Mouse (Mus musculus): ENCODE results near the gene Sft2d1.

Gene Sft2d1

DNA sequence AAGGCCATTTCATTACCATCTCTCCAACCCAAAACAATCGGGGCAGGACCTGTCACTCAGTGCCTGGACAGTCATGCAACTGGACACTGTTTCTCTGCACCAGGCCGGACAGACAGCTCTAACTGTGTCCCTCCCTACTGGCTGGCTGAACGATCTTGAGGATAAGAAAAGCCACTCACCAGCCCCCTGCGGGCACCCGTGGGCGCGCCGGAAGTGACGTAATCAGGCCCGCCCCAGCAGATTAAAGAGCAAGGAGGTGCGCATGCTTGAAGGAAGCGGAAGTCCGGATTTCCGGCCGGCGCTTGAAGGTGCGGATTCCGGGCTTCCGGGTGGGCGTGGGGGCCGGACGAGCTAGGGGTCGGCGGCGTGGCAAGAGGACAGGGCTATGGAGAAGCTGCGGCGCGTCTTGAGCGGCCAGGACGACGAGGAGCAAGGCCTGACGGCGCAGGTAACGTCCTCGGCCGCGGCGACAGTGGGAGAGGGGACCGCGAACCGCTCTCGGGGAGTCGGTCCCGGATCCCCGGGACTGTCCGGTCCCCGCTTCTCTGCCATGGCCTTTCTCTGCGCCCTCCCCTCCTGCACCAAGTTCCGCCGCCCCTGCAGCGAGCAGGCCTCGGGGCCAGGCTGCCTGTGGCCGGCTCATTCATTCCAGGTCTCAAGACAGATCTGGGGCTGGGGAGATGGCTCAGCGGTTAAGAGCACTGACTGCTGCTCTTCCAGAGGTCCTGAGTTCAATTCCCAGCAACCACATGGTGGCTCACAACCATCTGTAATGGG is at the start of gene Sft2d1:
Gene Sft2d1, plus strand, starts transcription at position 265 of the 777 bp plus-strand sequence.
- peak; percentile 96 for DNase-seq

DNA sequence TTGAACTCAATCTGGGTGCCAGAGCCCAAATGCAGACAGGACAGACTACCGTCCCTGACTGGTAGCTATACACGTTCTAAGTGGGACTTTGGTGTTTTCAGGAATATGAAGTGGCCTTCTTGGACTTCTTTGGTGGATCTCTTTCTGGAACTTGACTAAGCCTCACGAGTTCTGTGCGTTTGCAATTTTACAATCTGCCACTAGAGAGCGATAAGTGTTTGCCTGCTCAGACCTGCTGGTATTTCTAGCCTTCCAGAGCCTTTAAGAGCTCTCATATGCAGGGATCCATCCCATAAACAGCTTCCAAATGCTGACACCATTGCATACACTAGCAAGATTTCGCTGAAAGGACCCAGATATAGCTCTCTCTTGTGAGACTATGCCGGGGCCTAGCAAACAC is 46.3 kb upstream of the Sft2d1 start:
- peak; percentile 45 for DNase-seq

DNA sequence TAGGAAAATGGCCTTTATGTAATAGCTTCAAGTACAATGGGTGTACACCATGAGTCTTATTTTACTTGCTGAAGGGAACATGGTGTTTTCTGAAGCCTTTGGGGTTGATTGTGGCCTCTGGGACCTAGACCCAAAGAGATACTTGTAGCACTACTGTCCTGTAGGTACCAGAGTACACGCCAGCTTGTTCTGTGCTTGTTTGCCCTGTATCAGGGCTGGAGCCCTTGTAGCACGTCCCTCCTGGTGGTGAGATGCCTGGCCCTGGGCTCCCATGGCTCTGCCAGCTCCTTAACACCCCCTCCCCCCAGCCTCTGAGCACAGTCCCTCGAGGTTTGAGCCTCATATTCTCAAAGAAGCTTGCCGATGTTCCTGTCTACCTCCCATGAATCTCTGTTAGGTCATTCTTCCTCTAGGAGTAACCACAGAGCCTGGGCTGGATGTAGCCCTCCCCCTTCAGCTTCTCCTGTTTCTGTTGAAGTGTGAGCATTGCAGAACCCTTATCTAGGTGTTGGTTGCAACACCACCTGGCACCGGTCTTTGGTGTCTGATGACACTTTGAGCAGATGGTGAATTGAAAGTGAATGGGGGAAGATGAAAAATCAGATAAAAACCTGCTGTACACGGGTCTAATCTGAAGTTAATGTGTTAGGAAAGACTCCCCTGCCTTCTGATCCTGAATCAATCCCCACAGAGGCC is 38.7 kb upstream of the Sft2d1 start:
- no peak for DNase-seq

DNA sequence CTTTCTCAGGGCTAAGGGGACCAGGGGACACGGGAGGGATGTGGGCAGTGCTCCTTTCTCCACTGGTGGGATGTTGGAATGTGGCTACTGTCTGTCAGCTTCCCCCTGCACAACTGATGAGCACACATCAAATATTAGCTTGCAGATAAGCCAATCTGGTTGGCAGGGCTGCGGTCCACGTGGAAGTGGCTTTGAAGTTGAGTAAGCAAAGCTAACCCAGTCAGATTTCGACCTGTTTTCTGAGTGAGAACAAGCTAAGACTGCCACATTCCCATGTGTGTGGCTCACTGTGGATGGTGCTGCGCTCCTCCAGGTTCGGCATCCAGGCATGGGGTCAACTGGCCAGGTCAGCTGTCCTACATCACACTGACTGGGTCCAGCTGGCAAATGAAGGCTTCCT is 38.0 kb upstream of the Sft2d1 start:
- no peak for DNase-seq

DNA sequence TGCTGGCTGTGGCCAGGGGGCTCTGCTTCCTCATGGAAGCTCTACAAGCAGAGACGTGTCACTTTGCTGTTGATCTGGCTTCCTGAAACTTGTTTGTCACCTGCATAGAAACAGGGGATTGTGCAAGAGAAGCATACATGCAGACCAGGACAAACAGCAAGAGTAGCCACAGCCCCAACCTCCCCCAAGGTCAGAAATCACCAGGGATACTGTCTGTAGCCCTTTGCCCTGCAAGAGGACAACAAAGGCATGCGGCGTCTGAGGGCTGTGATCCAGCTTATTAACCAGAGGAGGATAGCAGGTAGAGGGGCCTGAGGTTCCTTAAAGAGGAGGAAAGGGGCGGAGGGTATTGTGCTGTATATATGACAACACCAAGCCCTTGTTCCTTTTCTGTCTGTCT is 34.8 kb upstream of the Sft2d1 start:
- DNase-seq: no peak

DNA sequence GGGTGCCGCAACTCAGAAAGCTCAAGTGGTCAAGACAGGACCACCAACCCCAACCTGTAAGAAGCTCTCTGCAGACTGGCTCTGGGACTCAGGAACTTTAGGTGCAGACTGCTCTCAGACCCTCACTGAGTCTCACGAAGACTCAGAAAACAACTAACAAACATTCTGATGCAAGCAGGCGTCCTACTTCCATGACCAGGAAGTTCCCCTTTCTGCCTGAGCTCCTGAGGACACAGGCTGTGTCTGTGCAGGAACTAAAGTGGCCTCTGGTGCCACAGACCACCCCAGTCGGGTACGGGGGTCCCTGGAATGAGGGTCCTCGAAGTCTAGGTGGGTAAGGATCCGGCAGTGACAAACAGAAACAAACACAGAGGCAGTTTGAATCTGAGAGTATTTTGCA is 34.2 kb upstream of the Sft2d1 start:
- no peak for DNase-seq

DNA sequence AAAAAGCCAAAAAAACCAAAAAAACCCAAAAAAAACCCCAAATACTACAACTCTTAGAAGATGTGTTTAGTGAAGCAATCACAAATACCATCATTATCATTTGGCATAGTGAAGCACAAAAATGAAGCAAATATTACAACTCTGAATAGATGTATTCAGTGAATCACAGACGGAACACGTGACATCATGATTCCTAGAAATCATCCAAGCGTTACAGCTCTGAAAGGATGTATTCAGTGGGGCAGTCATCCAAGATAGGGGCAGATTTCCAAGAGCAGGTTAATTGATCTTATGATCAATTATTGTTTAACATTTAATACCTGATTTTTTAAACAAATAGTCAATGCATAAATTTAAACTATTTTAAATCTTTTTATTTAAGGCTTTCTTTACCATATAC is 33.6 kb upstream of the Sft2d1 start:
- DNase-seq: no peak

DNA sequence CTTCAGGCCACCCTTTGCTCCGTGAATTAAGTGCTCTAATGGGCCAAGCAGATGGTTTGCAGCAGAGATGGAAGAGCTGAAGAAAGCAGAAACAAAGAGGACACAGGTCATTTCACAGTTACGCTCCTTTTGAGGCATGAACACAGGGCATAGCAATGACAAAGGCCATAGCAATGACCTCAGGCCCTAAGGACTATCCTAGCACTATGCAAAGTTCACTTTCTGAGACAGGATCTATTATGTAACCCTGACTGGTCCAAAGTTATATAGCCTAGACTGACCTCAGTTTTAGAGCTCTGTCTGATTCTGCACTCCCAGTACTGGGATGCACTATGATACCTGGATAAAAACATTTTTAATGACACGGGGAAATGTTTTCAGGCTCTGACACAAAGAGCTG is 32.5 kb upstream of the Sft2d1 start:
- no peak for DNase-seq

DNA sequence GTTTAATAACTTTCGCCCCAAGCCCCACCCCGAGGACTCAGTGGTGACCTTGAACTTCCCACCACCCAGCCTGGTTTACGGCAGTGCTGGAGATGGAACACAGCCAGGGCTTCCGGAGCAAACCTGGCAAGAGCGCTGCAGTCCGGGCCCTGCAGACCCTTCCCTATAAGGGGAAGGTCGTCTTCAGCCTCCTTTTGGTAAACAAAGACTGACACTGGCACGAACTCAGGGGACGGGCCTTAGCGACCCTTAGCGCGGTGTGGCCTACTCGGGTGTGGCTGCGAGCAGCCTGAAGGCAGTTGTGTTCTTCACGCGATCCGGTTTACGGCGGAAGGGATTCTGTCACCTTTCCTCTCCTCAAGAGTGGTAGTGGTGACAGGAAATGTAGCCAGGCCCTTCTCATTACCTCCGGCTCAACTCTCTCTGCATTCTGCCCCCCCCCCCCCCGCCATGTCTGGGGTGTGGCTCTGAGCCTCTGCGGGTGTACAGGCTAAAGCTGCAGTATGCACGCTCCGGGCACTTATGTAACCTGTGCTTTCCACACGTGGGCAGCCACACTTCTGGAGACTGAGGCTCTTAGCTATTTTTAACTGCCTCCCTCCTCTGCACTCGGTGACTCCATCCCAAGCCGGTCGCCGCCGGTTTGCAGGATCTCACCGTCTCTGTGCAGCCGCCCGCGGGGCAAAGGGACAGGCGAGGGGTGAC is 27.9 kb upstream of the Sft2d1 start, which contains the start of gene Mpc1:
Gene Mpc1, plus strand, starts transcription at position 84 of the 705 bp plus-strand sequence.
- peak; percentile 62 for DNase-seq

DNA sequence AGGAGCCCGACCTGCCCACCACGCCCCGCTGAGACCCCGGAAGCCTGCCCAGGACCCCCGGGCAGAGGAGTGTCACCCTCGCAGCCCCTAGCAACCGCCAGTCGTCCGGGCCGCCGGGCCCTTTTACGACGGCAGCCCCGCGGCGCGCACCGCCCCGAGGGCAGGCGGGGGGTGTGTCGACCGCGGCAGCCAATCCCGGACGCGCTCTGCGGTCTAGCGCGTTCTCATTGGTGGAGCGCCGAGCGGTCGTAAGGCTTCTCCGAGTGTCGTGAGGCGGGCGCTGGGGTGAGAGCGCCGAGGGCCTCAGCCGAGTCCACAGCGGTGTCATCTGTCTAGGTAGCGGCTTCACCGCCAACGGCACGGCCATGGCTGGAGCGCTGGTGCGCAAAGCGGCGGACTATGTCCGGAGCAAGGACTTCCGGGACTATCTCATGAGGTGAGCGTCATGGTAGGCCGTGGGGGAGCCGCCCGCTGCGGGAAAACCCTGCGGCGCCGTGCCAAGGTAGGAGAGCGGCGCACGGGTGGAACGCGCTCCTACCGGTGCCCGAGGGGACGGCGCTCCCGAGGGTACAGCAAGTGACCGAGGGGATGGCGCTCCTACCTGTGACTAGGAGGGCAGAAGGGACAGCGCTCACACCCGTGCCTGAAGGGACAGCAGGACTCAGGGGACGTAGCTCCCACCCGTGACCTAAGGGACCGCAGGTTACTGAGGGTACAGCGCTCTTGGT is 27.2 kb upstream of the Sft2d1 start:
- peak; percentile 96 for DNase-seq

DNA sequence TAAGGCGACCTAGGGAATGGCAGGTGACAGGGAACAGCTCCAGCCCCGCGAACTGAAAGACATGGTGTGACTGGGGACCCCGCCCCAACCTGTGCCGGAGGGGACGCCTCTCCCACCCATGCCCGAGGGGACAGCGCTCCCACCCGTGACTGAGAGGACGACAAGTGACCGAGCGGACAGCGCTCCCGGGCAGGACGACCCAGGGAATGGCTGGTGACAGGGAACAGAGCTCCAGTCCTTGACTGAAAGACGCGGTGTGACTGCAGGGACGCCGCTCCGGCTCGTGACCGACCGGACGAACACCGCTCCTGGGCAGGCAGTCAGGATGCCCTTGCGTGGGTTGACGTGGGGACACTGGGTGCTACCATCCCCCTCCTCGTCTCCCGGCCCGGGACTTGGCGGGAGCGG is 26.6 kb upstream of the Sft2d1 start:
- no peak for DNase-seq

DNA sequence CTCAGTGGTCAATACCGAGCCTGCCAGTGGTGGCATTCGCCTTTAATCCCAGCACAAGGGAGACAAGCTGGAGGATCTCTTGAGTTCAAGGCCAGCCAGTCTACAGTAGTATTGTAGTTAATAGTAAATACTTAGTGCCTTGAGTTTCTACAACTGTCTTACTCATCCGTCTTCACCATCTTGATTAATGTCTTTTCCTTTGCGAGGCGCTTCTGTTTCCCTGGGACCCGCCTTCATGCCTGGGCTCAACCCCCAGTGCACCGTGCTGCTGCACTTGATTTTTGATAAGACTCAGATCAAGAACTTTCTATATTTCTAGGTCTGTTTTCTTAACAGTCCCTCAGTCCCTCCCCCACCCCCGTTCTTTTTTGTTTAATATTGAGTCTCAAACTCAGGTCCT is 25.8 kb upstream of the Sft2d1 start:
- DNase-seq: no peak

DNA sequence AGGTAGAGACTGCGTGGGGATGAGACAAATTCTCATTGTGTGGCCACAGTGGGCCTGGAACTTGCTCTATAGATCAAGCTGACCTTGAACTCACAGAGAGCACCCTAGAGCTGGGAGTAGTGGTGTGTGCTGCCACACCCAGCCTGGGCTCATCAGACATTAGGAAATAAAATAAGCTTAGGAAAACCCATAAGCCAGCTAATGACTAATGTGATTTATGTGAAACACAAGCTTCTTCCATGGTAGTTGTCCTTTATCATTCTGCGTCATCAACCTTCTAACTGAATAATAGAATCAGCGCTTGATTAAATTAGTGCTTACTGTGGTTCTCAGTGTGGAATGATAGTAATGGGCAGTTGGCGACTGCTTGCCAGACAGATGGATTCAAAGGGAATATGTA is 23.9 kb upstream of the Sft2d1 start:
- DNase-seq: no peak

DNA sequence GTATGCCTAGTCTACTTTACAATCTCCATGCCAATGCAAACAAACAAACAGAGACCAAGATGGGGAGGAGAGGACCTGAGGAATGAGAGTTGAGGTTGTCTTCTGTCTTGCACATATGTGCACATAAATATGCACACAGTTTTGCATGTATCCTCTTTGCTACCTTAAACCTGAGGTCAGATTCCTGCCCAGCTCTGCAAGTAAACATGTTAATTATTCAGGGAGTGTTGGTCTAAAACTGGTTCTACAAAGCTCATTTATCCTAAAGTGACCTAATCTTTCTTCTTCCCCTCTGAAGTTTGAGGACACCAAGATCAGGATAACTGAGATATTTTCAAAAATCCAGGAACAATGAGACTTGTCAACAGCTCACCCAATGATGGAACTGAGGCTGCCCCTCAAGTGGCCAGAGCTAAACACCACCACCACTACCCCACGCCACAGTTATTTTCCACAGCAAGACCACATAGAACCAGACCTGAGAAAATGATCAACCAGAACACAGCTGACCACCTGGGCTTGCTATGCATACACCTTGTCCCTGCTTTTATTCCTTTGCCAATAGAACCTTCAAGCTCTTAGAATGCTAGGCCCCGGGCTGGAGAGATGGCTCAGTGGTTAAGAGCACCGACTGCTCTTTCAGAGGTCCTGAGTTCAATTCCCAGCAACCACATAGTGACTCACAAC is 20.8 kb upstream of the Sft2d1 start:
- DNase-seq: no peak

DNA sequence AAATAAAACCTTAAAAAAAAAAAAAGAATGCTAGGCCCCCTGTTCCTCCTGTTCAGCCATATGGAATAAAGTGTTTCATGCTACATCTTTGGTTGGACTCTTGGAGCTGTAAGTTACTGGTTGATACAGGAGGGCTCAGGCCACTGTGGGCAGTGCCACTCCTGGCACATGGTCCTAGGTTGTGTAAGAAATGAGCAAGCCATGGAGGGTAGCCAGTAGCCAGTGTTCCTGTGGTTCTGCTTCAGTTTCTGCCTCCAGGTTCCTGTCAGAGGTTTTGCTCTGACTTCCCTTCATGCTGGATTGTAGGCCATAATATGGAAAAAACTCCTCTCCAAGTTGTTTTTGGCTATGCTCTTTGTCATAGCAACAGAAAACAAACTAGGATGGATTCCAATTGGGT is 20.2 kb upstream of the Sft2d1 start:
- no peak for DNase-seq

DNA sequence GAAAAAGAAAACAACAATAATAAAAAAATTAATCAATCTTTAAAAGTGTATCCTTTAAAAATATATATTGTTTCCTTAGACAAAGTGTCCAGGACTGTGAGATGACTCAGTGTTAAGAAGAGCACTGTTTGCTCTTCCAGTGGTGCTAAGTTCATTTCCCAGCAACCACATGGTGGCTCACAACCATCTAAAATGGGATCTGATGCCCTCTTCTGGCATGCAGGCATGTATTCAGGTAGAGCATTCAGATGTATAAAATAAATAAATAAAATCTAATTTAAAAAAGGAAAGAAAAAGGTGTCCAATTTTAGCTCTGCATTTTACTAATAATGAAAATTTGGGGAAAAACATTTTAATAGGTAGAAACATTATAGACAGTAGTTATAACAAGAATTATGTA is 15.1 kb upstream of the Sft2d1 start:
- no peak for DNase-seq

DNA sequence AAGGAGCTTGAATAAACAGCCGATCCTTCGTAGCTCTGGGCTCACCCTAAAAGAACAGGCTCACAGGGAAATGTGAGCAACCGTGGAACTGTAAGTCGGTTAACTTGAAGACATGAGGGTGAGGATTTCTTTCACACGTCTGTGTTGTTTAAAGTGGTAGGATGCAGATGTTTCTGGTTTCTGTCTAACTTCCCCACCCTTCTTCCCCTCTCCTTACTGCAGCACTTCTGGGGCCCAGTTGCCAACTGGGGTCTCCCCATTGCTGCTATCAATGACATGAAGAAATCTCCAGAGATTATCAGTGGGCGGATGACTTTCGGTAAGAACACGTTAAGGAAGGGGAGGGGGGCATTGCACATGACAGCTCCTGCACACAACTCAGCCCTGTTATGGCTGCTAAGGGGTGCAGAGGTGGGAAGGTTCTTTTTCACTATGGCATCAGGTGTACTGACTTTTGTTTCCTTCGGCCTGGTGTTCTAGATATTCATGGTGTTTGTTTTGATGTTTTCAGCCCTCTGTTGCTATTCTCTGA is 14.5 kb upstream of the Sft2d1 start:
- DNase-seq: no peak

DNA sequence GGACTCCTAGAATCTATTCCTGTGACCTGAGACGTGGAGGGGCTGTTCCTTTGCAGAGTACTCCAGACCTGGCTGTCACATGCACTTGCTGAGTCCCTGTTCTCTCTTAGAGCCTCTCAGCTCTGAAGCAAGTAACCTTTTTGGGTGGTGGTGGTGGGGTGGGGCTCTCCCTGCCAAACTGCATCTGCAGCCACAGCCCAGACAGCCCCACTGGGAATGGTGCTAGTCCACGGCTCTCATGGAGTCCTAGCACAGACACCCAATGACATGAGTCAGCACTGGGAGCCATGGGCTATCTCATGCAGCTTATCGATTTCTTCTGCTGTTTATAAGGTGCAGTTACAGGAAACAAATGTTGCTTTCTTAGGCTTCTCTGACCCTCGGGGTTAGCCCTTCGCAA is 13.2 kb upstream of the Sft2d1 start:
- no peak for DNase-seq

DNA sequence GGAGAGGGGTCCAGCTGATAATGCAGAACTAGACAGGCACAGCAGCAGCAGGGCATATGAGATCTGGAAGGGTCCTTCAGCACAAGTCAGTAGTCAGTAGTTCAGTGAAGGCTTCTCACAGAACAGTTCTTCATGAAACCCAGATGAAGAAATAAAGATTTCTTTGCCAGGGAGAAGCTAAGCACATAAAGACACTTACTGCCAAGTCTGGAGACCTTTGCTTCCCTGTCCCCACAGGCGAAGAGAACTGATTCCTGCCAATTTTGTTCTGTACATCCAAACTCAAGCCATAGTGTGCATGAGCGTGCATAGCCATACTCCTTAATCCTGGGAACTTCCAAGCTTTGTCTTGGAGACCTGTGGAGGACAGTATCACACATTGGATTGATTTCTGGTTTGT is 12.6 kb upstream of the Sft2d1 start:
- DNase-seq: no peak

DNA sequence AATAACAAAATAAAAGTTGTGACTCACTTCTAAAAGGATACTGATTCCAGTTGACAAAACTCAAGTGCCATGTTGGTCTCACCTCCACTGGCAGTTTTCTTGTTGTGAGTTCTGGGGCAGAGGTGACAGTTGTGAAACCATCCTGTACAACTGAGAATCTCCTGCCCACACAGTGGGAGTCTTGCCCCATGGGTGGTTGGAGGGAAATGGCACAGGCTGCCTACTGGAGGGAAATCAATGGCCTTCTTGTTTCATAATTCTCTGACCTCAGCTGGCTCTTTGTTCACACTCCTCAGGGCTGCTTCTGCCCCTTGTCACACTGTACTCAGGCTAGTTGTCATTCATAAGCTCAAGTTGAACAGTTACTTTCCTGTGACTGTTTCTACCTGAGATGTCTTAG is 11.4 kb upstream of the Sft2d1 start:
- DNase-seq: no peak

DNA sequence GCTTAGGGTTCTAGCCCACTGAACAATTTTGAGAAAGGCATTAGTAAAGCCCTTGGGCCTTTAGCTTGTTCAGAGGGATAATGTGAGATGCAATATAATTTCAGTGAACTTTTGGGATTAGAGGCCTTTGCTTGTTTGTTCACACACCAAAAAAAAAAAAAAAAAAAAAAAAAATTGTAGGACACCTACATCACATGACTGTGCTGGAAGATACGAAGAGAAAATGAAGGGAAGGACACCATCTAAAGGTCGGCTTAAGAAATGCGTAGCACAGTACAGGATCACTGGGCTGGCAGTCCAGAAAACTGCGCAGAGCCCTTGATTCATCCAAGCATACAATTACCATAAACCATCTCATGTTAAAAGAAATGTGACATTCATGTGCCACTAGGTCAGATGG is 9.4 kb upstream of the Sft2d1 start:
- DNase-seq: no peak

DNA sequence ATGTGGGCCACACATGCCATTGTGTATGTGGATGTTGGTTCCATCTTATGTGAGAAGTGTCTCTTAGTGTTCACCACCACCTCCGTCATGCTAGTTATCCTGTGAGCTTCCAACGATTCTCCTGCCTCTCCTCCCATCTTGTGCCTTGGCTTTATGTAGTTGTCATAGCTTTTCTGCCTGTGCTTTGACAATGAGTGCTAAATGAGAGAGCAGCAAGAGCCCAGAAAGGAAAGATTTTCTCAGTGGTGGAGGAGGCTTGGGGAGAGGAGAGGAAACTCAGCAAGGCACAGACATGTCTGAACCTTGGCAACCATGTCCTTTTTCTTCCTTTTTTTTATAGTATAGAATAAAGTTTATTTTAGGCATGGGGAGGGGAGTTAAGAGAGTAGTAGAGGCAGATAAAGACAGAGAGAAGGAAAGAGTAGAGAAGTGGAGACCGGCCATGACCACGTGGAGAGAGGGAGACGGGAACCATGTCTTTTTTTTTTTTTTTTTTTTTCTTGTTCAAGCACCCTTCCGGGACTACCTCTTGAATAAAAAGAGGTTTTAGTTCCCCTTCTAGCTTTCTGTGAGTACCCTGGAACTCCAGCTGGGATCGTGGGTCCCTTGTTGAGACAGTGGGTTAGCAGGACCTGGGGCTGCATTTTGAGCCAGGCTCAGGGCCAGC is 8.0 kb upstream of the Sft2d1 start:
- DNase-seq: no peak

All from thymus, postnatal 25 days (tissue).